Mouse (Mus musculus) A20 (cell line): ENCODE measurements around the gene Nek4.

ENCODE experiments used
- DNase-seq: peaks from one replicate; pipeline ENCODE4 v3.0.0-alpha.2; 2011; ENCODE audit warnings: low read depth, low spot score

Gene Nek4

DNA sequence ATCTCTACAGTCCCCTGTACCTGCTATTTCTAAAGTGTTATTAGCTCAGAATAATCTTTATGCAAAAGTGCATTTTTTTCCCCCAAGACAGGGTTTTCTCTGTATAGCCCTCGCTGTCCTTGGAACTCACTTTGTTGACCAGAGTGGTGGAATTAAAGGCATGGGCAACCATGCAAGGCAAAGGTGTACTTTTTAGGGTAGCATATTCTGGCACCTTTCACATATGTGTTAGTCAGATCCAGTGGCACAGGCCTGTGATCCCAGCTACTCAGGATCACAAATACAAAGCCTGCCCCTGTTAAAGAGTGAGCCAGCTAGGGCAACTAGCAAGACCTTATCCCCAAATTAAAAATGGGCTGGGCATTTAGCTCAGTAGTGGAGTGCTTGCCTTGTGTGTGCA, 9.2 kb downstream of the Nek4 start:
- peak; percentile 33 for DNase-seq

DNA sequence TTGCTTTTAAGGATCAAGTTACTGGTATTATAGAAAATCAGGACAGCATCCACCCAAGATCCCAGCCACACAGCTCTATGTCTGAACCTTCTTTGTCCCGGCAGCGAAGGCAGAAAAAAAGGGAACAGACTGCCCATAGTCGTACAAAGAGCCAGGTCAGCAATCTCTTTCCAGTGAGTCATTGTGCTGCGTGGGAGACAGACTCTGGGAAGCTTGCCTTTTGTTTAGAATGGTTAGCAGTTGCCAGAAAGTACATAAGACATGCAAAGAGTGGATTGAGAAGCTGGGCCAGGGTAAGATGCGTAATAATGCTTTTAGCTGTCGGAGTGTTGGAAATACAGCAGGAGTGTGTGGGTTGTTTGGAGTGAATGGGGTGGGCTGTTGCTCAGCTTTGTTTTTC, 23.0 kb downstream of the Nek4 start:
- no peak for DNase-seq

DNA sequence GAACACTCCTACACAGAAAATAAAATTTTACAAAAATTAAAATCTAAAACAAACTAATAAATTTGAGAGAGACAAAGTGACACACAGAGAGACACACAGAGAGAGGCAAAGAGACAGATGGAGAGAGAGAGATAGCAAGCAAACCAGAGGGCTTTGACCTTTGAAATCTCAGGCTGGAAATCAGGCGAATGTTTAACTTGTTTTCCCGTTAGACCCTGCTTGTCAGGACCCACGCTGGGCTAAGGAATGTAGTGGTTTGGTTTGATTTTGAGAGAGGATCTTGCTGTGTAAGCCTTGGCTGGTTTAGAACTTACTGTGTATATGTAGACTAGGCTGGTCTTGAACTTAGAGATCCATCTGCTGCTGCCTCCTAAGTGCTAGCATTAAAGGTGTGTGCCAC, 25.0 kb downstream of the Nek4 start:
- no peak for DNase-seq

DNA sequence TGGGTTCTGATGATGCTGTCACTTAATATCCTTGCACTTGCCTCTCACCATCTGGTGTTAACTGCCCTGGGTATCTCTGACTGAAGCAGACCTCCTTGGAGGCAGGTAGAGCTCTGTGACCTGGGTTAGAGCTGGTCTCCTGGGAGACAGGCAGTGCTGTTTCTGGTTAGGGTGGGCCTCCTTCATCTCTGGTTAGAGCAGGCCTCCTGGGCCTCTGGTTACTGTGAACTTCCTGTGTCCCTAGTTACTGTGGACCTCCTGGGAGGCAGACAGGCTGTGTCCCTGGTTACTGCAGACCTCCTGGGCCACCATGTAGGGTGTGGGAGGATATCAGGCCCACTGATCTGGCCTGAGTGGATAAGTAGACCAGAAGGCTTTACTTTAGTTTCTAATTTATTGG, 45.2 kb downstream of the Nek4 start:
- DNase-seq = no peak

DNA sequence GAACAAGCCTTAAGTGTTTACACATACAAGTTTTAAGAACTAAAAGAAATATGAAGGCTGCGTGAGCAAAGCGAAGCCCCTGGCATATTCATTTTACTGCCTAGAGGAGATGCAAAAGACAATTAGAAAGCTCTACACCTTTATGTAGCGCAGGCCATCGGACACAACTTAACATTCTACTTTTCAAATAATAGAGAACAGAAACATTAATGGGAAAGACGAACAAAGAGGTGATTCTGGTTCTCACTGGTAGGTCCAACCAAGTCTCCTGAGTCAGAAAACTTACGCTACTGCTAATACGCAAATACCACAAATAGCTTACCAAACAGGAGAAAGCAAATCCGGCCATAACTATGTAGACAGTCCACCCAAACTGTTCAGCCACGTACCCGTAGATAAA, 49.2 kb downstream of the Nek4 start:
- peak; percentile 60 for DNase-seq

DNA sequence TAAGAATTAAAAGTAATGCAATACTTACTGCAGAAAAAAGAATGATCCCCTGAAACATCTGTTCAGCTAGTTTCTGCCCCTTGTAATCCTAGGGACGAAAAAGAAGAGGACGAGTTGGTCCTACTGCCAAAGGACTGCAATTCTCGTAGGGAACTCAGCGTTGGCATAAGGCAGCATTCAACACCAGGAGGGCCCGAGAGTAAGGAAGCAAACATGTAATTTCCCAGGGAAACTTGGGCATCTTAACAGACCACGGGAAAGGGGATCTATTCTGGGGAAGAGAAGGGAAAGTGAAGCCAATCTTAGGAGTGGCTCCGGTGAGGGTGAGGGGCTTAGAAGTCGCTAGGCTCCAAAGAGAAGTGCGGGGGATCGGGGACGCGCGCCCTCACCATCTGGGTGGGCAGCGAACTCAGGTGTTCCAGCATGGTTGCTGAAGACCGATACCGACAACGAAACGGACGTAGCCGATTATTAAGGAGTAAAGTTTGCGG, 49.7 kb downstream of the Nek4 start:
- DNase-seq = no peak

DNA sequence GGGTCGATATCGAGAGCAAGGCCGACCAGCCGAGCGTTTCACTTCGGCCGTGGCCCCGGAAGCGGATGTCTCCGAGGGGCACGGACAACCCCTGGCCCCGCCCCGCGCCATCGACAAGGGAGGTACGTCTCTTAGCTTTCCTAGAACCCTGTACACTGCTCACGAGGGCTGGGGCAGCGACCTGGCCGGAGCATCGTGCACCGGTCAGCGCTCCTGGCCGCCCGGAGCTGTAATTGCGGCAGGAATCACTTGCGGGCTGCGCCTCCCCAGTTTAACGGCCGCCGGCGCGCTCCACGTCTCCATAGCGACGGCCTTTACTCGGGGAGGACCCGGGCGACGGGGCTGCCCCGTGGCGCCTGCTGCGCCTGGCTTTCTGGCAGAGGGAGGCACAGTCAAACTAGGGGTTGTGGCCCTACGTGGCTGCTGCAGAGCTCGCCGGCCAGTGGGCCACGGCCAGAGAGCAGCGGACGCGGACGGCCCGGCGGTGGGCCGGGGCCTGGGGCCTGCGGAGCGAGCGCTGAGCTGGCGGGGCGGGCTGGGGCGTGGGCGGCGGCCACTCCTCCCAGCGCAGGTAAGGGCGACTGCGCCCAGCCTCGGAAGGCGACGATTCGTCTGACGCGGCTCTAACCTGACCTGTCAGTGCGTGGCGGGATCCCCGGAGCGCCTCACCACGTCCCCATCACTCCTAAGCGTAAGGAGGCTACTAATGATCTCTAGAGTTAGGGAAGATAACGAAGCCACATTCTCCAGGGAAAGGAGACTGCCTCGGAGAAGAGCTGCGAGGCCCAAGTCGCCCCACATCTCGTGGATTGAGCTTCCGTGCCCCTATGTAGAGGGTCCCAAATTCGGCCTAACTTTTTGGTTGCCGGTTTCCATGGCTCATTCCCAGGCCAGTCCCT, 50.4 kb downstream of the Nek4 start, which contains the start of the genes Glt8d1 and Spcs1:
Glt8d1 (plus strand) TSS at position 94 of the 899 bp plus-strand sequence.
Spcs1 (minus strand) TSS at position 366 of the 899 bp plus-strand sequence.
- DNase-seq = peak; percentile 95

DNA sequence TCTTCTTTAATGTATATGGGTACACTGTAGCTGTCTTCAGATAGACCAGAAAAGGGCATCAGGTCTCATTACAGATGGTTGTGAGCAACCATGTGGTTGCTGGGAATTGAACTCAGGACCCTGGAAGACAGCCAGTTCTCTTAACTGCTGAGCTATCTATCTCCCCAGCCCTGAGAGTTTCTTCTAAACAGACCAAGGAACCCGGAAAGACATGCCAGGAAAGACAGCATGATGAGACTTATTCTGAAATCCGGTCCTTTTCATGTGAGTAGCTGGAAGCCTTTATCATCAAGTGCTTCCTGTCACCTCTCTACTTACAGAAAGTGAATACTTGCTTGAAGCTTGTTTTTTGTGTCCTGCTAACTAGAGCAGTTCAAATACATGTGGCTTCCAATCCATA, 53.4 kb downstream of the Nek4 start:
- no peak for DNase-seq

DNA sequence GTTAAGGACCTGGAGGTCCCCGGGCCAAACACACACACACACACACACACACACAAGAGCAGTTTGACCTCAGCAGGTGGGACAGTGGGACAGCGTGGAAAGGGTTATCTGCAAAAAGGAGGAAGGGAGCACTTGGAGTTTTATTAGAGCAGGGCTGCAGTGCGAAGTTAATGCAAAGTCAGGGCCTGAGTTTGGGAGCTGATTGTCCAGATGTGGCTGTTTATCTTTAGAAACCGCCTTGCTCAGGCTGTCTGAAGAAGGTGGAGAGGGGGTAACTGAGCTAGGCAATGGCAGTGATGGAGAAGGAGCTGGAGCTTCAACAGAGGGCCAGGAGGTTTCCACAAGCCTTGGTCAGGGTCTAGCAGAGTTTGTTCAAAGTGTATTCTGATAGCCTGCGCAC, 55.6 kb downstream of the Nek4 start:
- DNase-seq = no peak

DNA sequence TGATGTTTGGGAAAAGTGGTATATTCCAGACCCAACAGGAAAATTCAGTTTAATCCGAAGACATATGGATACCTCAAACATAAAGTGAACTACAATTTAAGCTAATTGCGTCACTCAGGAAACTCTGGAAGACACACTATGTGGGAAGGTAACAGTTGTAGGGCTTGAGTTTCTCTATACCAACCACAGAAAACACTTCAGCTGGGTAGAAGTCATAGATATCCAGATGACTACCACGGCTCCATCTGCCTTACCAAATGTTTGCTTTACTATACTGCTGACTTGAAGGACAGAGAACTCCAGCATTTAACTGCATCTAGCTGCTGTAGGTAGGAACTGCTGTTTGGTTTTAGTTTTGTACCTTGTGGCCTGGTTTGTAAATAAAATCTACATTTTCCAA, 60.4 kb downstream of the Nek4 start:
- no peak for DNase-seq

DNA sequence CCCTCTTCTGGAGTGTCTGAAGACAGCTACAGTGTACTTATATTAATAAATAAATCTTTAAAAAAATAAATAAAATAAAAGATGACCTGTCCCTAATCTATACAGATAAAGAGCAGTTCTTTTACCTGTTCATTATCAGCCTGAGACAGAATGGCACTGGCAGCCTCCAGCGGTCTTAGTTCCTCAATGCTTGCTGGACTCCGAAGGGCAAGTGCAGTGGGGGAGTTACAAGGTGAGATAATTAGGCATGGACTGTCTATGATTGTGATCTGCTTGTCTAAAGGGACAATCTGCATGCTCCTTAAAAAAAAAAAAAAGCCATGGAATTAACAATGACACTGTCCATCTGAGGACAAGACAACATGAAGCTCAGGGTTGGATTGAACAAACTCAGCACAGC, 62.8 kb downstream of the Nek4 start:
- no peak for DNase-seq

DNA sequence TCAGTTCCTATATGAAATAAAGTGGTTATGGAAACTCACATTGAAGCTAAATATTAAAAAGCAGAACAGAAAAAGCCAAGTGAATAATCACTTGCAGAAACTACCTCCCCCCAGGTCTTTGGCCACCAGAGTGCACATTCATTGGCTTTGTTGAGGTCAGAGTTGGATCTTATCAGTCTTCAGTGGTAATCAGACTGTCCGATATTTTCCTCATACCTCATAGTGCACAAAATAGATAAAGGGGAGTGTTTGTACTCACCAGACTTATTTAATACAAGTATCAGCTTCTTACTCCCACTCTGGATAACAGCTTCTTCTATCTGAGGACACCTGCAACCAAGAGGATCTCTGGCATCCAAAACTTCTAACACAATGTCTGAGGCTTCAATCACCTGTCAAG, 64.9 kb downstream of the Nek4 start:
- no peak for DNase-seq

DNA sequence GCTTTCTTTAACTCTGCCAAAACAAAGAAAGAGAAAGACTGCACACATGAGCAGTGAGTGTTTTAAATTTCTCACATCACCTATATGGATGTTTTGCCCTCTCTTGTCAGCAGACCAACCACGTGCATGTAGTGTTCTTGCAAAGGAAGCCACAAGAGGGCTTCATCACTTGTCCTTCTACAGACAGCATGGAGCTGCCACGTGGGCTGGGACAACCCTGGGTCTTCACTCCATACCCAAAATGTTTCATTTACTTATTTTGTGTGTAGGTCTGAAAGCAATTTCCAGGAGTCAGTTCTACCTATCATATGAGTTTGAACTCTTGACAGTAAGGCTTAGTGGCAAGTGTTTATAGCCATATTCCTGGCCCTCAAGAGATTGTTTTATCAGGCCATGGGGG, 66.7 kb downstream of the Nek4 start:
- peak; percentile 66 for DNase-seq

DNA sequence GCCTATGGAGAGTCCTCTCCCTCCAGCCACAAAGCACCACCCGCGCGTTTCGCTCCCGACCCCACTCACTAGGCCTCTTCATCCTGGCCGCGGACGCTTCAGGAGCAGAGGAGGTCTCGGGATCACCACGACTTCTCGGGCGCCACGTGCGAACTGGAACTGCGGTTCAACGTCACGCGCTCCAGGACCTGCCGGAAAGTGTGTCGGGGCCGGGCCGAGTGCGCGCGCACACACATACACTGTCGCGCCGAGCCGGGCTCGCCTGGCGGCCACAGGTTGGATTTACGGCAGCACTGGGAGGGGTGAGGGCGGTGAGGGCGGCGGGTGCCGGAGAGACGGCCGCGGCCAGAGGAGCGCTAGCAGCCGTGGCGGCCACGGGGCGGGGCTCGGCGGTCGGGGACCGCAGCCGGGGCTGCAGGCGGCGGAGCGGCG, 67.7 kb downstream of the Nek4 start, which contains the start of the genes Pbrm1 and Gnl3:
Pbrm1 (plus strand) TSS at position 279 of the 432 bp plus-strand sequence.
Gnl3 (minus strand) TSS at position 293 of the 432 bp plus-strand sequence.
- DNase-seq = peak; percentile 96

DNA sequence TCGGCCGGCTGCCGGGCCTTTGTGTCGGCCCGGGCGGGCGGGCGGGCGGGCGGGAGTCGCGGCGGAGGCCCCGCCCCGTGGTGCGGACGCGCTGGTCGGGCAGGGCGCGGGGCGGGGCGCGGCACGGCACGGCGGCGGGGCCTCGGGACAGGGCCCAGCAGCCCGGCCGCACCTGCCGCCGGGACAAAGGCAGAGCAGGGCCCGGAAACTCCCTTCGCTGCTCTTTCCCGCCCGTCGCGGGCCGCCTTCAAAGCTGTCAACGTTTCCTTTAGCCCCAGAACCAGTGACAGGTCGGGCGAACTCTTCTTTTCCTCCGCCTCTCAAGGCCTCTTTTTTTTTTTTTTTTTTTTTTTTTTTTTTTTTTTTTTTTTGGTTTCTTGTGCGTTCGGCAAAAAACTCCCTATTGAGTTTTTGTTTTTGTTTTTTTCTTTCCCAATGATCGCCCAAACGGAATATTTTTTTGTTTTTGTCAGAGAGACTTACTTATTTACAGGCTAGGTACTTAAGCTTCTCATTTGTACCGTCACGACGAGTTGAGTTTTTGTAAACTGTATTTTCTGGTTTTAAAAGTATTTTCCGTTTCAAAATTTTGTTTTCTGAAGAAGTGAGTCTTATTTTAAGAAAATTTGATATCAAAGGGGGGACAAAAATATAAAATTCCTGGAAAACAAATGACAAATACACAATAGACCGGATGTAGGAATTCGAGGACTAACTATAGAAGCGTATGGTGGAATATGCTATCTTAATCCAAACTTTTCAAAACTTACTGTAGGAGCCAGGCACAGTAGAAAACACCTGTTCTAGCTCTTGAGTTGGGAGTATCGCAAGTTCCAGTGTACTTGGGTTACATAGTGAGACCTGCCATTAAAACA, 68.4 kb downstream of the Nek4 start:
- peak; percentile 93 for DNase-seq

DNA sequence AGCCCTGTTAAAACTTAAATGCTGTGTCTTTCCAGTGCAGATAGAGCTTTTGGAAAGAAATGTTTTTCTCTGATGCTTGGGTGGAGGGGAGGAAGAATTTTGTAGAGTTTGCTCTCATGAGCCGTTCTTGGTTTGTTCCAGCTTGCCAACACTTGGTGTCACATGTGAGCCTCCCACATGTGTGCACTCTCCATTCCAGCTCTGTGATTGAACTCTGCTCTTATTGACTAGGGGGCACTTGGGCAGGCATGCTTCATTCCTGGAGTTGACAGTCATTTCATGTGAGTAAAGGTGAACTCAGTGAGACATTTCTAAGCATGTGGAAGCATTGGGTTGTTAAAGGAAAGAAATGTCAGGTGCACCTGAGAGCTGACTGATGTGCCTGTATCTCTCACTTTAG, 71.4 kb downstream of the Nek4 start:
- no peak for DNase-seq

DNA sequence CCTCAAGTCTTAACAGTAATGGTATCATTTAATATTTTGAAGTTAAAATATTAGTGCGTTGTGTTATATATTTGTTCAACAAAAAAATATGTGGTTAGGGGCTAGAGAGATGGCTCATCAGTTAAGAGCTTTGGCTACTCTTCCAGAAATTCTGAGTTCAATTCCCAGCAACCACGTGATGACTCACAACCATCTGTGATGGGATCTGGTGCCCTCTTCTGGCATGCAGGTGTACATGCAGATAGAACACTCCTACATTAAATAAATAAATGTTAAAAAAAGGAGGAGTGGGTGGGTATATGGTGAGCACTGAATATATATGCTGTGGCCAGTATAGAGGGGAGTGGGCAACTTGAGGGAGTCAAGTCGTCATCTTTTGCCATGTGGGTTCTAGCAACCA, 74.6 kb downstream of the Nek4 start:
- no peak for DNase-seq
